Mouse (Mus musculus): ENCODE results near the gene Stip1. TPM values are rescaled to one million over a fixed set of nuclear protein-coding genes. Genes with fewer than 3 reads are reported as not detected.

Gene Stip1
- polyA plus RNA-seq, 1 experiment from 2014 or later, result 131 TPM

- Histone ChIP-seq H3K27me3 (ENCODE audit: insufficient read depth, low read length) (no peaks in the 10 kb centered on the region), H3K4me1 (replicated peaks; ENCODE audit: insufficient read depth, low read length) (peaks cover 24% of the 10 kb centered on the region), H3K36me3 (ENCODE audit: insufficient read depth, low read length) (no peaks in the 10 kb centered on the region), H3K4me3 (replicated peaks; ENCODE audit: low read depth, low read length) (no peak overlapping the region), H3K27ac (no peak overlapping the region), H3K9ac (ENCODE audit: low read depth, low read length) (no peak overlapping the region), H3K9me3 (replicated peaks; ENCODE audit: low read length) (no peaks in the 10 kb centered on the region), H3K4me2 (ENCODE audit: low read length) (peak overlapping the region; percentile 23)
- no peak for TF ChIP-seq CTCF (IDR thresholded peaks at IDR 0.05; ENCODE audit: low read depth)
- 25% methylated on average over 7 of the region's 8 CpGs for WGBS
- ATAC-seq (replicated peaks; ENCODE audit: low FRiP score, low read depth) (no peak), DNase-seq (ENCODE audit: low spot score) (peak; percentile 36)
These were observed 27.1 kb upstream of the Stip1 start for GRCm38 (mm10) chr19:7066828-7067342.

- Histone ChIP-seq H3K4me3 (replicated peaks; ENCODE audit: low read depth, low read length) (no peak overlapping the region), H3K27me3 (ENCODE audit: insufficient read depth, low read length) (no peaks in the 10 kb centered on the region), H3K4me1 (replicated peaks; ENCODE audit: insufficient read depth, low read length) (peaks cover 24% of the 10 kb centered on the region), H3K9ac (ENCODE audit: low read depth, low read length) (0 out of 2 replicates have a peak overlapping the region, but pooled peaks have one; percentile 27), H3K4me2 (ENCODE audit: low read length) (peak overlapping the region; percentile 23), H3K27ac (no peak overlapping the region), H3K9me3 (replicated peaks; ENCODE audit: low read length) (no peaks in the 10 kb centered on the region), H3K36me3 (ENCODE audit: insufficient read depth, low read length) (no peaks in the 10 kb centered on the region)
- DNase-seq (ENCODE audit: low spot score) (peak; percentile 79), ATAC-seq (replicated peaks; ENCODE audit: low FRiP score, low read depth) (0 out of 2 replicates have a peak, but pooled peaks have one; percentile 11)
- TF ChIP-seq CTCF (IDR thresholded peaks at IDR 0.05; ENCODE audit: low read depth), result peak; percentile 38; the same call in 1 of the 2 replicates
- WGBS, result 39% methylated on average over 15 of the region's 15 CpGs
These were observed 26.5 kb upstream of the Stip1 start for GRCm38 (mm10) chr19:7066034-7066827.

GRCm38 (mm10) chr19:7064571-7064970 lies 24.8 kb upstream of the Stip1 start:
- Histone ChIP-seq H3K4me2 (ENCODE audit: low read length) (no peak overlapping the region), H3K9me3 (replicated peaks; ENCODE audit: low read length) (no peaks in the 10 kb centered on the region), H3K4me1 (replicated peaks; ENCODE audit: insufficient read depth, low read length) (peaks cover 17% of the 10 kb centered on the region), H3K4me3 (replicated peaks; ENCODE audit: low read depth, low read length) (no peak overlapping the region), H3K9ac (ENCODE audit: low read depth, low read length) (no peak overlapping the region), H3K36me3 (ENCODE audit: insufficient read depth, low read length) (no peaks in the 10 kb centered on the region), H3K27me3 (ENCODE audit: insufficient read depth, low read length) (no peaks in the 10 kb centered on the region), H3K27ac (no peak overlapping the region)
- peak; percentile 94 for DNase-seq (ENCODE audit: low spot score)
- 7% methylated on average over 3 of the region's 3 CpGs for WGBS
- peak; percentile 43; the same call in 1 of the 2 replicates for ATAC-seq (replicated peaks; ENCODE audit: low FRiP score, low read depth)
- TF ChIP-seq CTCF (IDR thresholded peaks at IDR 0.05; ENCODE audit: low read depth), result peak; percentile 99

GRCm38 (mm10) chr19:7062916-7063315 lies 23.1 kb upstream of the Stip1 start:
- 88% methylated on average over 8 of the region's 8 CpGs for WGBS
- no peaks in the 10 kb centered on the region for H3K36me3 ChIP-seq (ENCODE audit: insufficient read depth, low read length)
- no peak overlapping the region for H3K4me3 ChIP-seq (replicated peaks; ENCODE audit: low read depth, low read length)
- ATAC-seq (replicated peaks; ENCODE audit: low FRiP score, low read depth) (no peak), DNase-seq (ENCODE audit: low spot score) (no peak)
- no peaks in the 10 kb centered on the region for H3K9me3 ChIP-seq (replicated peaks; ENCODE audit: low read length)
- H3K4me2 ChIP-seq (ENCODE audit: low read length), result no peak overlapping the region
- no peak for TF ChIP-seq CTCF (IDR thresholded peaks at IDR 0.05; ENCODE audit: low read depth)
- H3K27me3 ChIP-seq (ENCODE audit: insufficient read depth, low read length), result no peaks in the 10 kb centered on the region
- H3K4me1 ChIP-seq (replicated peaks; ENCODE audit: insufficient read depth, low read length), result peaks cover 16% of the 10 kb centered on the region; the same call in 1 of the 2 replicates
- H3K9ac ChIP-seq (ENCODE audit: low read depth, low read length), result no peak overlapping the region
- no peak overlapping the region for H3K27ac ChIP-seq

- DNase-seq (ENCODE audit: low spot score), result no peak
- H3K27ac ChIP-seq, result no peak overlapping the region
- no peaks in the 10 kb centered on the region for H3K9me3 ChIP-seq (replicated peaks; ENCODE audit: low read length)
- TF ChIP-seq CTCF (IDR thresholded peaks at IDR 0.05; ENCODE audit: low read depth), result no peak
- no peaks in the 10 kb centered on the region for H3K27me3 ChIP-seq (ENCODE audit: insufficient read depth, low read length)
- H3K4me3 ChIP-seq (replicated peaks; ENCODE audit: low read depth, low read length), result no peak overlapping the region
- peaks cover 19% of the 10 kb centered on the region; the same call in 1 of the 2 replicates for H3K4me1 ChIP-seq (replicated peaks; ENCODE audit: insufficient read depth, low read length)
- H3K9ac ChIP-seq (ENCODE audit: low read depth, low read length), result no peak overlapping the region
- H3K36me3 ChIP-seq (ENCODE audit: insufficient read depth, low read length), result no peaks in the 10 kb centered on the region
- H3K4me2 ChIP-seq (ENCODE audit: low read length), result no peak overlapping the region
- 82% methylated on average over 5 of the region's 5 CpGs for WGBS
- ATAC-seq (replicated peaks; ENCODE audit: low FRiP score, low read depth), result no peak
These were observed 22.3 kb upstream of the Stip1 start for GRCm38 (mm10) chr19:7062110-7062509.

- DNase-seq (ENCODE audit: low spot score), result no peak
- TF ChIP-seq CTCF (IDR thresholded peaks at IDR 0.05; ENCODE audit: low read depth), result no peak
- peak overlapping the region; percentile 99 for H3K4me2 ChIP-seq (ENCODE audit: low read length)
- no peaks in the 10 kb centered on the region for H3K27me3 ChIP-seq (ENCODE audit: insufficient read depth, low read length)
- no peaks in the 10 kb centered on the region for H3K36me3 ChIP-seq (ENCODE audit: insufficient read depth, low read length)
- no peaks in the 10 kb centered on the region for H3K9me3 ChIP-seq (replicated peaks; ENCODE audit: low read length)
- H3K4me1 ChIP-seq (replicated peaks; ENCODE audit: insufficient read depth, low read length), result peaks cover 15% of the 10 kb centered on the region; the same call in 1 of the 2 replicates
- H3K4me3 ChIP-seq (replicated peaks; ENCODE audit: low read depth, low read length), result no peak overlapping the region
- 69% methylated on average over 6 of the region's 6 CpGs for WGBS
- H3K27ac ChIP-seq, result peak overlapping the region; percentile 65
- ATAC-seq (replicated peaks; ENCODE audit: low FRiP score, low read depth), result no peak
- no peak overlapping the region for H3K9ac ChIP-seq (ENCODE audit: low read depth, low read length)
These were observed 18.8 kb upstream of the Stip1 start for GRCm38 (mm10) chr19:7058541-7058940.

Data from kidney, postnatal 0 days (tissue).